Mouse (Mus musculus): ENCODE data around the gene Ppm1m. TPM values are rescaled to one million over a fixed set of nuclear protein-coding genes. Genes with fewer than 3 reads are reported as not detected.

Gene Ppm1m
- polyA plus RNA-seq, 1 experiment = 31.7 TPM

DNA sequence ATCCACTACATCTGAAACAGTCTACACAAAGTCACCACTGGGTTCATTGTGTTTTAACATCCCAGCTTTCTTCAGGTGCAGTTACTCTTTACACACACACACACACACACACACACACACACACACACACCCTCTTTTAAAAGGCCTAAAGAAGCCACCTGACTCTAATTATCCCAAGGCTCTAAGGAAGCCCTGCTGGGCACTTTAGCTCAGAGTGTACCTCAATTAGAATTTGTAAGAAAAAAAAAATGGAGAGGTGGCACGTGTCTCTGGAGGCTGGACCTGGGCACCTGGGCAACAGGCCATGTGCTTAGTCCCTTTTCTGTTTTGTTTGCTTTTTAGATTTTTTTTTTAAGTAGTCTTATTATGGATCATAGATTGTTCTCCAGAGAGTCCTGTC lies 31.8 kb downstream of the Ppm1m start:
- H3K4me3 ChIP-seq (ENCODE audit: insufficient read depth, low read length) = no peak overlapping the region
- no peak overlapping the region for H3K27ac ChIP-seq (ENCODE audit: insufficient read depth, low read length)
- no peak for TF ChIP-seq CTCF (IDR thresholded peaks at IDR 0.05; ENCODE audit: borderline replicate concordance, insufficient read depth, low read length)
- no peak for TF ChIP-seq POLR2A (IDR thresholded peaks at IDR 0.05; ENCODE audit: low read depth, low read length)
- H3K4me1 ChIP-seq (ENCODE audit: control insufficient read depth, insufficient read depth, low read length) = no peaks in the 10 kb centered on the region

DNA sequence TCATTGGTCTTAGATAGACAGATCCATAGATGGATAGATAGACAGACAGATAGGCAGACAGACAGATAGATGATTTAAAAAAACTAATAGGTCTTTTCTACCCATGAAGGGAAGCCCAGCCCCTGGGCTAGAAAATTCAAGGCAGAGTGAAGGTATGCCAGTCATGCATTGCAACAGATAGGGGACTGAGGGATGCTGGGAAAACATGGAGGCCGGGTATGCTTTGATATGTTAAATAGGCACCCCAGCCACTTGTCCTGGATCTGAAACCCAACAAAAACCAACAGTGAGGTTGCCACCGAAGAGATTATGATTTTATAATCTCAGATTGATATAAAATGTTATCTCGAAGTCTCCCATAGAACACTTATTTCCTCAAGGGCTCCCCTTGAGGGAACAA lies 32.3 kb downstream of the Ppm1m start:
- H3K4me3 ChIP-seq (ENCODE audit: insufficient read depth, low read length) = no peak overlapping the region
- no peak overlapping the region for H3K27ac ChIP-seq (ENCODE audit: insufficient read depth, low read length)
- no peaks in the 10 kb centered on the region for H3K4me1 ChIP-seq (ENCODE audit: control insufficient read depth, insufficient read depth, low read length)
- TF ChIP-seq CTCF (IDR thresholded peaks at IDR 0.05; ENCODE audit: borderline replicate concordance, insufficient read depth, low read length) = no peak
- TF ChIP-seq POLR2A (IDR thresholded peaks at IDR 0.05; ENCODE audit: low read depth, low read length) = no peak

DNA sequence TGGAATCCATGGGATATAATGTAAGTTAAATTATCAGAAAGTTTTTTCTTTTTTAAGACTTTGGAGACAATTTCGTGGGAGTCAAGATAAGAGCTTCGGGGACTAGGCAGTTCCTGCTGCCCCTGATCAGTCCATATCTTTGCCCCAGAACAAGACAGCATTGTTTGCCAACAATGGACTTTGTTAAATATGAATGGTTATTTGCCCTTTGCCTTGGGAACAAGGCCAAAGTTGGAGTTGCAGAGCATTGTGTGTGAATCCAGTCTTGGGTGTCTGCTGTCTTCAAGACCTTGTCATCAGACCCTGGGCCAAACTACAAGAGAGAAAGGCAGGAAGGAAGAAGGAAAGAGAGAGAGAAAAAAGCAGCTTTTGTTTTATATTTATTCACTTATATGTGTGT lies 32.8 kb downstream of the Ppm1m start:
- TF ChIP-seq CTCF (IDR thresholded peaks at IDR 0.05; ENCODE audit: borderline replicate concordance, insufficient read depth, low read length) = no peak
- no peak for TF ChIP-seq POLR2A (IDR thresholded peaks at IDR 0.05; ENCODE audit: low read depth, low read length)
- Histone ChIP-seq H3K4me3 (ENCODE audit: insufficient read depth, low read length) (no peak overlapping the region), H3K4me1 (ENCODE audit: control insufficient read depth, insufficient read depth, low read length) (no peaks in the 10 kb centered on the region), H3K27ac (ENCODE audit: insufficient read depth, low read length) (no peak overlapping the region)

- Histone ChIP-seq H3K4me3 (ENCODE audit: insufficient read depth, low read length) (peak overlapping the region; percentile 46), H3K4me1 (ENCODE audit: control insufficient read depth, insufficient read depth, low read length) (no peaks in the 10 kb centered on the region), H3K27ac (ENCODE audit: insufficient read depth, low read length) (peak overlapping the region; percentile 86)
- TF ChIP-seq CTCF (IDR thresholded peaks at IDR 0.05; ENCODE audit: borderline replicate concordance, insufficient read depth, low read length) (no peak), POLR2A (IDR thresholded peaks at IDR 0.05; ENCODE audit: low read depth, low read length) (no peak)
Observed at GRCm38 (mm10) chr9:106160426-106160825, 39.1 kb downstream of the Ppm1m start.

DNA sequence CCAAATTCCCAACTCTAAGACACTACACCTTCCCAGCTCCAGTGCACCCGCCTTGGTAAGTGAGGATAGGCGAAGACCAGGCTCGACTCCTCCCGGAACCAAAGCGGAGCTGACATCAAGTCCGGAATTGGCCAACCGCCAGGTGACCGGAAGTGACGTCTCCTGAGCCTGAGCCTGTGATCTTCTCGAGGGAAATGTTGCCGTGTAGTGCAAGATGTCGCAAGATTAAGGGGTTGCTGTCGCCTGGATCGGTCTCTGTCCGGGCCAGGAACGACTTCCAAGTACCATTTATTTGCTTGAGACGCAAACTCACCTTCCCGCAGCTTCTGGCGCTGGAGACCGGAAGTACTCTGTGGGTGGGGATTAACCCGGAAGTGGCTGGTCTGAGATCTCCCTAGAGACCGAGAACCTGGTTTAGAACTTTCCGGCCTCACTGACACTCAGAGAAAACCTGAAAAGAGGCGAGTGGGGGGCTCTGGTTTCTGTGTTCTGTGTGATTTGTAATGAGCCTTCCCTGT lies 39.7 kb downstream of the Ppm1m start:
- H3K4me3 ChIP-seq (ENCODE audit: insufficient read depth, low read length) = peak overlapping the region; percentile 46
- TF ChIP-seq POLR2A (IDR thresholded peaks at IDR 0.05; ENCODE audit: low read depth, low read length) (peak; percentile 78), CTCF (IDR thresholded peaks at IDR 0.05; ENCODE audit: borderline replicate concordance, insufficient read depth, low read length) (no peak)
- H3K27ac ChIP-seq (ENCODE audit: insufficient read depth, low read length) = peak overlapping the region; percentile 86
- no peaks in the 10 kb centered on the region for H3K4me1 ChIP-seq (ENCODE audit: control insufficient read depth, insufficient read depth, low read length)

DNA sequence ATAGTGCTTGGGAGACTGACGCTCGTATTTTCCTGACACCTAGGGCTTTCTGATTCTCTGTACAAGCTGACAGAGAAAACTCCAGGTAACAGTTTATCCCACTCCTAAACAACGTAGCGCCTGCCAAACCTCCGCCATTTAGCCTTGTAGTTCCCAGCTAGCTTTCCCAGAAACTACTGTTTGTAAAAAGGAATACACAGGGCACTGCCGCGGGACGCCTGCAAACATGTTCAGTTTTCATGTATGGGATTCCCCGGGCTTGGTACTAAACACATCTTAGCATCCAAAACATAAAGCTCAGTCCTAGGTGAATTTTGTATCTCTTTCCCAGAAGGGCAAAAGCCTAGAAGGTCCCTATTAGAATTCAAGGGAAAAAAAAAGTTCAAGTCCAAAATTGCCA lies 40.3 kb downstream of the Ppm1m start:
- TF ChIP-seq POLR2A (IDR thresholded peaks at IDR 0.05; ENCODE audit: low read depth, low read length) (no peak), CTCF (IDR thresholded peaks at IDR 0.05; ENCODE audit: borderline replicate concordance, insufficient read depth, low read length) (no peak)
- no peaks in the 10 kb centered on the region for H3K4me1 ChIP-seq (ENCODE audit: control insufficient read depth, insufficient read depth, low read length)

GRCm38 (mm10) chr9:106158037-106158491 lies 41.5 kb downstream of the Ppm1m start, which contains the start of gene Glyctk:
TSS of gene Glyctk (minus strand) at chr9:106158138.
- TF ChIP-seq POLR2A (IDR thresholded peaks at IDR 0.05; ENCODE audit: low read depth, low read length) (no peak), CTCF (IDR thresholded peaks at IDR 0.05; ENCODE audit: borderline replicate concordance, insufficient read depth, low read length) (no peak)

More for the DNA sequence above, 40.3 kb downstream of the Ppm1m start:
- H3K27ac ChIP-seq (ENCODE audit: insufficient read depth, low read length) = no peak overlapping the region
- H3K4me3 ChIP-seq (ENCODE audit: insufficient read depth, low read length) = no peak overlapping the region

GRCm38 (mm10) chr9:106157623-106157925 lies 42.0 kb downstream of the Ppm1m start:
- no peak overlapping the region for H3K27ac ChIP-seq (ENCODE audit: insufficient read depth, low read length)
- no peak for TF ChIP-seq POLR2A (IDR thresholded peaks at IDR 0.05; ENCODE audit: low read depth, low read length)
- no peak for TF ChIP-seq CTCF (IDR thresholded peaks at IDR 0.05; ENCODE audit: borderline replicate concordance, insufficient read depth, low read length)
- no peak overlapping the region for H3K4me3 ChIP-seq (ENCODE audit: insufficient read depth, low read length)
- no peaks in the 10 kb centered on the region for H3K4me1 ChIP-seq (ENCODE audit: control insufficient read depth, insufficient read depth, low read length)

More at GRCm38 (mm10) chr9:106158037-106158491, 41.5 kb downstream of the Ppm1m start, which contains the start of gene Glyctk:
- Histone ChIP-seq H3K4me3 (ENCODE audit: insufficient read depth, low read length) (no peak within 1 kb of the TSS), H3K4me1 (ENCODE audit: control insufficient read depth, insufficient read depth, low read length) (no peaks in the 10 kb centered on the region), H3K27ac (ENCODE audit: insufficient read depth, low read length) (no peak within 1 kb of the TSS)

DNA sequence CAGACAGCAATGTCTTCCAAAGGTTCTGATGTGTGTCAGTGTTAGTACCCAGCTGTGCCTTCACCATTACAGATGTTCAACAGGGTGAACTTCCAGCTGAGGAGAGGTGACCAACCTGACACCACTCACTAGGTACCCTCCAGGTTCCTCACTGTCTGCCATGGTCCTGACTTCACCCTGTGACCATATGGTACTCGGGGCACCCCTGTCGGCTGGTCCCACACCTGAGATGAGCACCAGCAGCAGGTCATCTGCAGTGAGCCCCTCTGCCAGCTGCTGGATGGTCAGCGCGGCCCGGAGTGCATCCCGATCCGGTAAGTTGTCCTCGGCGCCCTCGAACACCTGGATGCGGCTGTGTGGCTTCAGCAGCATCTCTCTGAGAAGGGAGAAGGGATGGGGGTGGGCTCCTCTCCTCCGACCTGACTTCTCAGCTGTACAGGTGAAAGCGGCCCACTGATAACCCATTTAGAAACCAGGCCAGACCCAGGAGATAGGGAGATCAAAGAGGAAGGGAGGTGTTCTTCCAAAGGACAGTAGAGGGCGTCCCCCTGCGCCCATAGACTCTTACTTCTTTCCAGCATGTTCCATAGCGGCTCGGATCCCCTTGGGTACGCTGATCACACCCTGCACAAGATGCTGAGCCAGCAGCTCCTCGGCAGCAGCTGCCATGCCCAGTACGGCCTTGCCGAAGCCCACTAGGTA lies 42.5 kb downstream of the Ppm1m start:
- TF ChIP-seq POLR2A (IDR thresholded peaks at IDR 0.05; ENCODE audit: low read depth, low read length) = no peak
- no peak for TF ChIP-seq CTCF (IDR thresholded peaks at IDR 0.05; ENCODE audit: borderline replicate concordance, insufficient read depth, low read length)
- H3K4me1 ChIP-seq (ENCODE audit: control insufficient read depth, insufficient read depth, low read length) = no peaks in the 10 kb centered on the region
- H3K4me3 ChIP-seq (ENCODE audit: insufficient read depth, low read length) = no peak overlapping the region
- H3K27ac ChIP-seq (ENCODE audit: insufficient read depth, low read length) = no peak overlapping the region

GRCm38 (mm10) chr9:106156419-106156818 lies 43.1 kb downstream of the Ppm1m start:
- Histone ChIP-seq H3K27ac (ENCODE audit: insufficient read depth, low read length) (no peak overlapping the region), H3K4me1 (ENCODE audit: control insufficient read depth, insufficient read depth, low read length) (no peaks in the 10 kb centered on the region), H3K4me3 (ENCODE audit: insufficient read depth, low read length) (no peak overlapping the region)
- TF ChIP-seq POLR2A (IDR thresholded peaks at IDR 0.05; ENCODE audit: low read depth, low read length) (no peak), CTCF (IDR thresholded peaks at IDR 0.05; ENCODE audit: borderline replicate concordance, insufficient read depth, low read length) (no peak)
